Mouse (Mus musculus) liver, embryonic 14.5 days (tissue): Measurements from ENCODE around the gene Lrig2.

Source experiments
- CTCF ChIP-seq: IDR thresholded peaks from 2 replicates; pipeline ENCODE4 v1.5.1; 2016; ENCODE audit warnings: antibody characterized with exemption, low read depth, control low read depth
- EP300 ChIP-seq: IDR thresholded peaks from 2 replicates; pipeline ENCODE4 v1.6.1; 2016; ENCODE audit warnings: antibody characterized with exemption, low read depth

DNA sequence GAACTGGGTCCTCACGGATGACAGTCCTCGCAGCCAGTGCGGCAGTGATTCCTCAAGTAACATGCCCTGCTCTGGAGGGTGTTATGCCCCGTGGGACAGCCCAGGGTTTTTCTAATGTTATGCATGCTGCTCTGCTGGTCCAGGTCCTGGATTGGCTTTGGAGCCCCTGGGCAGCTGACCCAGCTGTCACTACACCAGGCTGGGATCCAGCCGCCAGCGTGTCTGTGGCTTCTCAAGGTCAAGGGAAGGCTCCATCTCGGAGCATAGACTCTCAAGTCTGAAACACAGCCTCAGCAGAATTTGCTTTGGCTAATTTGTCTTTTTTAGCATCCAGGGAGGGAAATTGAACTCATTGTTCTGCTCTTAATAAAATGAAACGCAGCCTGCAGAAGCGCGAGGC lies 121.6 kb downstream of the Lrig2 start:
- TF ChIP-seq CTCF, result no peak
- no peak for TF ChIP-seq EP300
